ENCODE assay signal across 8 mouse cellular contexts in the genomic region with DNA sequence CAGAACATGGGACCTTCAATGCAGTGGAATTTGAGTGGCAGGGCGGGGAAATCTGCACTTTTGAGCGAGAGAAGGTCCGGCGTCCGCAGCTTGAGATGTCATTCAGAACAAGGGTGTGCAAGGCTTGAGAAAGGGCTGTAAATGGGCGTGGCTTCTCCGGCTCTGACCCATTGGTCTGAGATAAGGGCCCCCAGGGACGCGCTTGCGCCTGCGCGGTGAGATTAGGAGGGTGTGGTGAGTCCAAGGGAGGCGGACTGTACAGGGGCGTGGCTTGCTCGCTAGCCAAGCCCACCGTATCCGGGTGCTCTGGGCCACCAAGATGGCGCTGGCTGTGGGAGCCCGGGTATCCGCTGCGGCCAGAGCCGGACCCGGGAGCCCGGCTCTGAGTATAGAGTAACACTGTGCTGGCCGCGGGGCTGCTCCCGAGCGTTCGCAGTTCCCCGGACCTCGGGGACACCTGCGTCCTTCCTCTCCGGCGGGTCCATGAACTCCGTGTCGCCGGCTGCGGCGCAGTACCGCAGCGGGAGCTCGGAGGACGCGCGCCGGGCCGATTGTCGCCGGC. TPM values are rescaled to one million over a fixed set of nuclear protein-coding genes. Genes with fewer than 3 reads are reported as not detected.
DNase-seq lines count a peak whose midpoint lies in the region; ATAC-seq and TF ChIP-seq lines count a peak whose summit lies in the region.

Atg4d (plus strand) TSS at position 294 of the 562 bp plus-strand sequence.

- H3K4me3 ChIP-seq in embryonic facial prominence, embryonic 13.5 days: peak within 1 kb of the TSS; percentile 86
- peak within 1 kb of the TSS; percentile 97 for H3K4me3 ChIP-seq in kidney, adult 2 months (ENCODE audit: insufficient read depth, low read depth, low read length)
- peak within 1 kb of the TSS; percentile 76 for H3K4me3 ChIP-seq in limb, embryonic 12.5 days (replicated peaks)
- peak within 1 kb of the TSS; percentile 88 for H3K4me3 ChIP-seq in midbrain, embryonic 15.5 days
- peak within 1 kb of the TSS; percentile 77 for H3K4me3 ChIP-seq in spleen, adult 2 months (ENCODE audit: extremely low read depth, insufficient read depth, insufficient read length)

- H3K27ac ChIP-seq in embryonic facial prominence, embryonic 13.5 days: peak within 1 kb of the TSS; percentile 81
- H3K27ac ChIP-seq in kidney, adult 2 months (ENCODE audit: insufficient read depth, low read depth, low read length): peak within 1 kb of the TSS; percentile 97
- peak within 1 kb of the TSS; percentile 75 for H3K27ac ChIP-seq in limb, embryonic 12.5 days
- H3K27ac ChIP-seq in midbrain, embryonic 15.5 days: peak within 1 kb of the TSS; percentile 74
- H3K27ac ChIP-seq in spleen, adult 2 months (ENCODE audit: insufficient read depth, low read length): peak within 1 kb of the TSS; percentile 74

- peaks cover 30% of the 10 kb centered on the region for H3K36me3 ChIP-seq in embryonic facial prominence, embryonic 13.5 days
- peaks cover 3% of the 10 kb centered on the region for H3K36me3 ChIP-seq in kidney, adult 2 months (ENCODE audit: control insufficient read depth, insufficient read depth, low read length)
- H3K36me3 ChIP-seq in limb, embryonic 12.5 days: peaks cover 33% of the 10 kb centered on the region
- H3K36me3 ChIP-seq in midbrain, embryonic 15.5 days (replicated peaks): peaks cover 4% of the 10 kb centered on the region
- peaks cover 18% of the 10 kb centered on the region for H3K36me3 ChIP-seq in spleen, adult 2 months (ENCODE audit: control insufficient read depth, insufficient read depth, low read length)

- TF ChIP-seq CTCF in kidney, adult 2 months (conservative IDR thresholded peaks at IDR 0.05; ENCODE audit: insufficient read depth, insufficient read length, low read depth, low read length): no peak
- TF ChIP-seq CTCF in spleen, adult 2 months (IDR thresholded peaks at IDR 0.05; ENCODE audit: extremely low read depth, insufficient read depth, insufficient read length, insufficient replicate concordance): no peak

- peak; percentile 94 for ATAC-seq in embryonic facial prominence, embryonic 13.5 days (ENCODE audit: insufficient number of reproducible peaks, insufficient read depth, low FRiP score, low TSS enrichment, low read depth)
- peak; percentile 94 for ATAC-seq in limb, embryonic 12.5 days (ENCODE audit: insufficient number of reproducible peaks, insufficient read depth, low FRiP score, low TSS enrichment, low read depth)
- peak; percentile 97 for ATAC-seq in midbrain, embryonic 15.5 days (replicated peaks)

- peaks cover 22% of the 10 kb centered on the region for H3K4me1 ChIP-seq in embryonic facial prominence, embryonic 13.5 days
- H3K4me1 ChIP-seq in kidney, adult 2 months (ENCODE audit: control insufficient read depth, insufficient read depth, low read length): peaks cover 9% of the 10 kb centered on the region; the same call in 1 of the 2 replicates
- peaks cover 20% of the 10 kb centered on the region for H3K4me1 ChIP-seq in limb, embryonic 12.5 days (replicated peaks)
- H3K4me1 ChIP-seq in midbrain, embryonic 15.5 days: peaks cover 21% of the 10 kb centered on the region
- peaks cover 24% of the 10 kb centered on the region; the same call in 1 of the 2 replicates for H3K4me1 ChIP-seq in spleen, adult 2 months (ENCODE audit: control insufficient read depth, insufficient read depth, insufficient read length)

- no peak for TF ChIP-seq POLR2A in kidney, adult 2 months (IDR thresholded peaks at IDR 0.05; ENCODE audit: low read depth, low read length)
- peak; percentile 86 for TF ChIP-seq POLR2A in spleen, adult 2 months (IDR thresholded peaks at IDR 0.05; ENCODE audit: low read depth, low read length)

- peak; percentile 96 for DNase-seq in 3134 (ENCODE audit: extremely low read depth, insufficient read length, low spot score)
- DNase-seq in adrenal gland, postnatal 36 days: peak; percentile 99
- DNase-seq in heart, adult 18-20 months: peak; percentile 99 to 100
- DNase-seq in kidney, adult 2 months: peak; percentile 99
- peak; percentile 93 to 99 for DNase-seq in spleen, adult 2 months (ENCODE audit: low read depth in 1 of 2, low spot score in 2 of 2)

- H3K9ac ChIP-seq in embryonic facial prominence, embryonic 13.5 days: peak within 1 kb of the TSS; percentile 86
- peak within 1 kb of the TSS; percentile 80 for H3K9ac ChIP-seq in limb, embryonic 12.5 days (replicated peaks)
- H3K9ac ChIP-seq in midbrain, embryonic 15.5 days: peak within 1 kb of the TSS; percentile 89

- no peaks in the 10 kb centered on the region for H3K9me3 ChIP-seq in embryonic facial prominence, embryonic 13.5 days
- no peaks in the 10 kb centered on the region for H3K9me3 ChIP-seq in limb, embryonic 12.5 days
- H3K9me3 ChIP-seq in midbrain, embryonic 15.5 days: no peaks in the 10 kb centered on the region

- H3K4me2 ChIP-seq in embryonic facial prominence, embryonic 13.5 days: peak within 1 kb of the TSS; percentile 82
- H3K4me2 ChIP-seq in limb, embryonic 12.5 days: peak within 1 kb of the TSS; percentile 78
- peak within 1 kb of the TSS; percentile 80 for H3K4me2 ChIP-seq in midbrain, embryonic 15.5 days

- H3K27me3 ChIP-seq in embryonic facial prominence, embryonic 13.5 days: no peaks in the 10 kb centered on the region
- H3K27me3 ChIP-seq in kidney, adult 2 months (replicated peaks; ENCODE audit: control insufficient read depth, insufficient read depth, low read length): no peaks in the 10 kb centered on the region
- no peaks in the 10 kb centered on the region for H3K27me3 ChIP-seq in limb, embryonic 12.5 days
- no peaks in the 10 kb centered on the region for H3K27me3 ChIP-seq in midbrain, embryonic 15.5 days (replicated peaks)
- H3K27me3 ChIP-seq in spleen, adult 2 months (ENCODE audit: control insufficient read depth, insufficient read depth, low read length): no peaks in the 10 kb centered on the region

- WGBS in embryonic facial prominence, embryonic 13.5 days: under 1% methylated on average over 49 of the region's 49 CpGs
- 0% methylated on average over 49 of the region's 49 CpGs for WGBS in kidney, adult 2 months
- WGBS in limb, embryonic 12.5 days: under 1% methylated on average over 49 of the region's 49 CpGs
- WGBS in midbrain, embryonic 15.5 days: under 1% methylated on average over 47 of the region's 49 CpGs
- WGBS in spleen, adult 2 months: under 1% methylated on average over 49 of the region's 49 CpGs

RNA-seq across cellular contexts. Expression of gene Atg4d, which starts in this region (rescaled TPM):
- total RNA-seq in adrenal gland, postnatal 36 days (2021): 10 to 100 TPM; 39.1 to 39.5 TPM
- 33.3 and 35.4 TPM in 2 replicates for polyA plus RNA-seq in embryonic facial prominence, embryonic 13.5 days (2015; fragmentation: Nextera tagmentation; extraction: Ambion mirVana)
- 100 to 1,000 TPM in 1 of 2 experiments, 10 to 100 TPM in 1; 82.0 to 101 TPM for total RNA-seq in heart, adult 18-20 months (2021)
- 67.0 and 71.9 TPM in 2 replicates for polyA plus RNA-seq in kidney, adult 2 months (2012; rRNA removed)
- 29.8 and 34.9 TPM in 2 replicates for polyA plus RNA-seq in limb, embryonic 12.5 days (2016; fragmentation: Nextera tagmentation; extraction: Ambion mirVana)
- 54.7 and 55.7 TPM in 2 replicates for polyA plus RNA-seq in midbrain, embryonic 15.5 days (2015; fragmentation: Nextera tagmentation; extraction: Ambion mirVana)
- polyA plus RNA-seq in spleen, adult 2 months (2012; rRNA removed): 44.8 and 48.4 TPM in 2 replicates

Comparison
In these comparisons a context has a peak if more than half of its experiments do, and no peak if none do; other contexts are left out.
1. Peak in every context shown above with its lines: DNase-seq, ATAC-seq, H3K4me3 ChIP-seq and H3K27ac ChIP-seq.